Mouse (Mus musculus) embryonic fibroblast, embryonic 13.5 days (primary cell): Measurements from ENCODE around the gene Grk2. TPM values are rescaled to one million over a fixed set of nuclear protein-coding genes. Genes with fewer than 3 reads are reported as not detected.

Experiments
- H3K27ac ChIP-seq: 2 replicates; pipeline ENCODE4 v1.5.1; 2012; ENCODE audit warnings: low read length, control low read depth, inconsistent platforms; ENCODE audit not compliant: insufficient read depth
- H3K4me1 ChIP-seq: 2 replicates; pipeline ENCODE4 v1.6.1; 2011; ENCODE audit warnings: low read length; ENCODE audit not compliant: control insufficient read depth, insufficient read depth
- H3K4me3 ChIP-seq: 2 replicates; pipeline ENCODE4 v1.5.1; 2011; ENCODE audit warnings: mild to moderate bottlenecking, control low read depth, low read length; ENCODE audit not compliant: insufficient read depth
- CTCF ChIP-seq: IDR thresholded peaks from 2 replicates; pipeline ENCODE4 v1.5.1; 2011; ENCODE audit warnings: mild to moderate bottlenecking, control low read depth, low read length, moderate library complexity, borderline replicate concordance; ENCODE audit not compliant: insufficient read depth
- POLR2A ChIP-seq: IDR thresholded peaks from 2 replicates; pipeline ENCODE4 v1.6.1; 2011; ENCODE audit warnings: low read depth, mild to moderate bottlenecking, control low read depth, low read length, moderate library complexity
- polyA plus RNA-seq: library from polyadenylated mRNA; stranded (reverse); fragments of >200 nt; gene quantifications from 2 replicates; pipeline ENCODE4 v1.2.4, GENCODE M21; 2011; ENCODE audit warnings: low read depth; ENCODE audit not compliant: missing spikeins, insufficient read length

The Grk2 gene
- polyA plus RNA-seq, 1 experiment, result 41.6 TPM

DNA sequence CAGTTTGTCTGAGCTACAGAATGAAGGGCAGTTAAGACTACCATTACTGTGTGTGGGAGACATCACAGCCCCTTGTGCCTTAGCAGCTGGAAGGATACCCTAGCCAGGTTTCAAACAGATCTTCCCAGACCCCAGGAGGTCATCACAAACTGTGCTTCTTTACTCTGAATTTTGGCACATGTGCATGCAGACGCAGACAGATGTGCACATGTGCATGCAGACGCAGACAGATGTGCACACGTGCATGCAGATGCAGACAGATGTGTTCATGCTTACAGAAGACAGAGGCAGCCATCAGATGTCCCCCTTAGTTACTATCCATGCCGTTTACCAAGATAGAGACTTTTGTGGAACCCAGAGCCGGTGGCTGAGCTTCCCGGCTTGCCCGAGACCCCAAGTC lies 6.9 kb downstream of the Grk2 start:
- H3K4me3 ChIP-seq, result no peak overlapping the region
- no peak overlapping the region for H3K27ac ChIP-seq
- H3K4me1 ChIP-seq, result peaks cover 14% of the 10 kb centered on the region
- TF ChIP-seq POLR2A (no peak), CTCF (no peak)

DNA sequence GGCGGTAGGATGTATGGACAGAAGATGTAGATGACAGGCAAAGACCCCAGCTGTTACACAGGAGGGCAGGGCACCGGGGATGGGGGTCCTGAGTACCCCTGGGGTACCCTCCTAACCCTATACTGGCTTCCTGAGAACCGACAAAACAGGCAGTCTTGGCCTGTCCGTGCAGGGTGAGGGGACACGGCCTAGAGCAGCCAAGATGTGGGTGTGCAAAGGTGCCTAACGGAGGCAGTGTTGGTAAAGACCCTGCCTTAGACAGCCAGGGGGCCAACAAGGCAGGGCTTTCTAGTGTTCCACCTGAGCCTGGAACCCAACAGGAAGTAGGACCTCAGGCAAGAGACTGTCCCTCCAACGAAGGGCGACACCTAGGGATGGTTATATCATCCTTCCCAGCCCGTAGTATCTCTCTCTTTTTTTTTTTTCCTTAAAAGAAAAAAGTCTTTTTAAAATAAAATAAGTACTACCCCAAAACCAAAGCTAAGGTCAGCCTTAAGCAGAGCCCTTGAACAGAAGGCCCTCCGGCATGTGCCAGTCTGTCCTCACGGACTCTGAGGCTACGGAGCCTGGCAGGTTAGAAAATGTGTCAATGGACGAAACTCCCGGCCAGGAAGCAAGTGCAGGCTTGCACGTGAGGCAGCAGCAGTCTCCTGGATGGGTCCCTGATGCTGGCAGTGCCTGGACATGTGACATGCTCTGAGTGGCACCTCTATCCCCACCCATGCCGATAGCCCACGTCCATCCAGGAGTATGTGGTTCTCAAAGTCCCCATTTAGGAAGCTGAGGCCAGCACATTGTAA lies 7.5 kb downstream of the Grk2 start:
- H3K27ac ChIP-seq, result no peak overlapping the region
- peaks cover 14% of the 10 kb centered on the region for H3K4me1 ChIP-seq
- TF ChIP-seq CTCF (no peak), POLR2A (no peak)
- no peak overlapping the region for H3K4me3 ChIP-seq

- Histone ChIP-seq H3K4me1 (peaks cover 9% of the 10 kb centered on the region), H3K27ac (no peak overlapping the region), H3K4me3 (no peak overlapping the region)
- no peak for TF ChIP-seq CTCF
- TF ChIP-seq POLR2A, result no peak
Observed at GRCm38 (mm10) chr19:4297851-4298250, 8.2 kb downstream of the Grk2 start.

DNA sequence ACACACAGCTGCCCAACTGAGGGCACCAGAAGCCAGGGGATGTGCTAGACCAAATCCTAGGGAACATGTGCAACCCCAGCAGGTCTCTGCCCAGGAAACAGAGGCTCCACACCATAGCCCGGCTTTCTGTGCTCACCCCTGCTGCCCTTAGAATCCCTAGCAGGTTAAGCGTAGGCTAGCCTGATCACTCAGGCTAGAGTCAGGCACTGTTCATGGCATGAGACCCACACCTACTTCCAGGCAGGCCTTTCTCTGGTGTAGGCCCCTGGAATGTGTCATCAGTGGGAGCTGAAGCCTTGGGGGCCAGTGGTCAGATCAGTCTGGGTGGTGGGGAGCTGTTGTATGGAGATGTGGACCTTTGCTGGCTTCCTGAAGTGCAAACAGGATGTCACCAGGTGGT lies 9.4 kb downstream of the Grk2 start:
- no peak overlapping the region for H3K4me3 ChIP-seq
- TF ChIP-seq POLR2A (no peak), CTCF (no peak)
- no peak overlapping the region for H3K27ac ChIP-seq
- peaks cover under 1% of the 10 kb centered on the region for H3K4me1 ChIP-seq

DNA sequence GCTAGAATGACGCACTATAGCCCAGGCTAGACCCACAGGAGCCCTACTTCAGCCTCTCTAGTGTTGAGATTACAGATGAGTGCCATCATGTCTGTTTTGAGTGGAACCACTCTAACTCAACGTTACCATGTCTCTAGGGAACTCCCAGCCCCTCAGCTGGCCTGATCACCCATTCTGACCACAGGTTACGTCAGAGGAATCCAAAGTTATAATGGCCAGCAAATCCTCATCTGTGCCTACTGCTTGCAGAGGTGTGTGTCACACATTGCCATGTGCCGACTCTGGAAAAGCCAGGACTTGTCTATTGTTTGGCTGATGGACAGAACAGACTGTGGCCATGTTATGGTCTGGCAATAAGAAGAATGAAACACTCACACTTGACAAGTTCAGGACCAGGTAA lies 10.6 kb downstream of the Grk2 start:
- H3K4me3 ChIP-seq, result no peak overlapping the region
- TF ChIP-seq CTCF, result no peak
- no peak for TF ChIP-seq POLR2A
- H3K4me1 ChIP-seq, result no peaks in the 10 kb centered on the region
- H3K27ac ChIP-seq, result no peak overlapping the region

DNA sequence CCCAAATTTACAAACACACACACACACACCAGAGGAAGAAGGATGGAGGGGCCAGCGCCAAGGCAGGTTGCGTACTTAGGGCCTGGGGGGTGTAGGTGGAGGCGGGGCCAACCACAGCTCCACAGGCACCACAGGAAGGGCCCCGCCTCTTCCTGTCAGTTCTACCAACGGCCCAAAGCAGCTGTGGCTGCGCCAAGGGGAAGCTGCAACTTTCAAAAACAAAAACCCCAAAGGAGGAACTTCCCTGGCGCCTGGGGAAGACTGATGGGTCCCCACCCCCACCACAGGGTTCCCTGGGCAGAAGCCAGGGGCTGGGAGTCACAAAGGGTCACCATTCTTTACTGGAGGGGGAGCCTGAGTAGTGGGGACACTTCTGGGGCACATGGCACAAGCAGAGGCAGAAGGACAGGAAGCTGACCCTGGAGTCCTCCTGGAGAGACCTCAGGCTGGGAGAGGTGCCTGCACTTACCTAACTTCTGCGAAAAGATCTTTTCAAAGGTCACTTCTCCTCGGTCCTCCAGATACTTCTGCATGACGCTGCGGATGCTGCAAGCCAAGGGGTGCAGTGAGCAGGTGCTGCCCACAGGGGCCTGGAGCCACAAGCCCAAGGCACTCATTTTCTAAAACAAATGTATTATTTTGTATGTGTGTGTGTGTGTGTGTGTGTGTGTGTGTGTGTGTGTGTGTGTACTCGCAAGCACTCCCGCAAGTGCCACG lies 11.5 kb downstream of the Grk2 start:
- H3K4me3 ChIP-seq, result no peak overlapping the region
- TF ChIP-seq CTCF (no peak), POLR2A (no peak)
- H3K4me1 ChIP-seq, result no peaks in the 10 kb centered on the region
- H3K27ac ChIP-seq, result no peak overlapping the region

- TF ChIP-seq CTCF, result no peak
- no peak for TF ChIP-seq POLR2A
- Histone ChIP-seq H3K4me3 (no peak overlapping the region), H3K4me1 (no peaks in the 10 kb centered on the region), H3K27ac (no peak overlapping the region)
Observed at GRCm38 (mm10) chr19:4291161-4291560, 14.9 kb downstream of the Grk2 start.

- no peak overlapping the region for H3K4me3 ChIP-seq
- TF ChIP-seq POLR2A (no peak), CTCF (no peak)
- H3K27ac ChIP-seq, result no peak overlapping the region
- no peaks in the 10 kb centered on the region for H3K4me1 ChIP-seq
Observed at GRCm38 (mm10) chr19:4290749-4291148, 15.3 kb downstream of the Grk2 start.

DNA sequence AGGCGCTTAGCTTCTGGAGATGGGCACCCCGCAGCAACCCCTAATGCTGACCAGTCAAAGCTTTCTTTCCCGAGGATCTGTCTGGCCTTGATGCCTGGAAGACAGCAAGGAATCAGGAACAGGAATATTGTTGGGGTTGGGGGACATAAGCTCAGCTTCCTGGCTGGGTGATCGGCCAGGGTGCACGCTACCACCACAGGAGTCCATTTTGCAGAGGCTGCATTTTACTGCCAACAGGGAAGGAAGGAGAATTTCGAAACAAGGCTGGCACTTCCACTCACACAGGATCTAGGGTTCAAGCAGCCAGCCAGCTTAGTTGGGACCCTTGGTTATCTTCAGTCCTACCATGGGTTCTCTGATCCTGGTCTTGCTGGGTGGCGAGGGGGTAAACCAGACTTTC lies 22.4 kb downstream of the Grk2 start:
- H3K27ac ChIP-seq, result no peak overlapping the region
- no peak overlapping the region; the same call in 1 of the 2 replicates for H3K4me3 ChIP-seq
- H3K4me1 ChIP-seq, result no peaks in the 10 kb centered on the region
- TF ChIP-seq CTCF, result no peak
- no peak for TF ChIP-seq POLR2A

- Histone ChIP-seq H3K27ac (no peak within 1 kb of the TSS), H3K4me3 (peak within 1 kb of the TSS; percentile 43), H3K4me1 (no peaks in the 10 kb centered on the region)
- peak; percentile 63 for TF ChIP-seq POLR2A
- TF ChIP-seq CTCF, result 0 out of 2 replicates have a peak, but pooled peaks have one; percentile 34
Observed at GRCm38 (mm10) chr19:4282898-4283553, 23.0 kb downstream of the Grk2 start, which contains the start of gene Ankrd13d. TSS of gene Ankrd13d (minus strand) at chr19:4283137.
